Mouse (Mus musculus): ENCODE results near the gene Mypop.

DNA sequence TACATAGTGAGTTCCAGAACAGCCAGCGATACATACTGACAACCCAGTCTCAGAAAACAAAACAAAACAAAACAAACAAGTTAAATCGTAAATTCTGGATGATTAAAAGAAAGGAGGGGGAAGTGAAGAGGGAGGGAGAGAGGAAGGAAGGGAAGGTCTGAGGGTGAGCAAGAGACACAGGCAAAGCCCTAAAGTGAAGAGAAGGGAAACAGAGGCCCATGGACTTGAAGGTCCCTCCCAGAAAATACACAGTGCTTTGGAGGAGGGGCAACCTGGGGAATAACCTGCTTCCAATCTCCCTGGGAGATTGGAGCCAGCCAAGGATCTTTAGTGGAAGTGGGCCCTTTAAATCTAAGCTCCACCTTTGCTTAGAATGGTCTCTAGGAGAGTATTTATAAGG, 3.9 kb upstream of the Mypop start, which contains the start of gene Nanos2:
- no peak for TF ChIP-seq CTCF (IDR thresholded peaks at IDR 0.05; ENCODE audit: low read depth)
- no peak for TF ChIP-seq EP300 (IDR thresholded peaks at IDR 0.05; ENCODE audit: low read depth)
